In genomic region chr4:114907951-114908828, GRCm38 (mm10) we compare ENCODE assay signal across 9 mouse cellular contexts. TPM values are rescaled to one million over a fixed set of nuclear protein-coding genes. Genes with fewer than 3 reads are reported as not detected.
DNase-seq lines count a peak whose midpoint lies in the region; ATAC-seq and TF ChIP-seq lines count a peak whose summit lies in the region.
"Had no signal": no experiment of that assay in that cellular context is flagged by ENCODE, and none has a peak within 500 bp of the region (broad histone marks: within the 10 kb centered on the region; RNA-seq: fewer than 3 reads in every experiment).

No protein-coding gene starts in this region.

- no peak for TF ChIP-seq POLR2A in embryonic fibroblast, embryonic 13.5 days (IDR thresholded peaks at IDR 0.05; ENCODE audit: low read depth, low read length)

- peak; percentile 47 for ATAC-seq in CD4-positive, CD25-positive, alpha-beta regulatory T cell, adult 4 months
- ATAC-seq in hindbrain, embryonic 13.5 days (ENCODE audit: low FRiP score), result peak; percentile 17; the same call in 1 of the 2 replicates
- ATAC-seq in liver, embryonic 15.5 days (ENCODE audit: insufficient read depth), result 0 out of 2 replicates have a peak, but pooled peaks have one; percentile 19

- H3K4me1 ChIP-seq in embryonic fibroblast, embryonic 13.5 days (ENCODE audit: control insufficient read depth, insufficient read depth, low read length), result no peaks in the 10 kb centered on the region
- H3K4me1 ChIP-seq in hindbrain, embryonic 13.5 days (replicated peaks), result peaks cover 25% of the 10 kb centered on the region
- peaks cover 27% of the 10 kb centered on the region for H3K4me1 ChIP-seq in liver, embryonic 15.5 days (replicated peaks)

- H3K36me3 ChIP-seq in hindbrain, embryonic 13.5 days, result no peaks in the 10 kb centered on the region
- no peaks in the 10 kb centered on the region for H3K36me3 ChIP-seq in liver, embryonic 15.5 days (replicated peaks)

- no peak for TF ChIP-seq CTCF in embryonic fibroblast, embryonic 13.5 days (IDR thresholded peaks at IDR 0.05; ENCODE audit: borderline replicate concordance, insufficient read depth, low read length)

- H3K27ac ChIP-seq in embryonic fibroblast, embryonic 13.5 days (ENCODE audit: insufficient read depth, low read length), result no peak overlapping the region
- no peak overlapping the region for H3K27ac ChIP-seq in hindbrain, embryonic 13.5 days
- no peak overlapping the region for H3K27ac ChIP-seq in liver, embryonic 15.5 days (replicated peaks)

- H3K27me3 ChIP-seq in hindbrain, embryonic 13.5 days, result peaks cover 99% of the 10 kb centered on the region
- H3K27me3 ChIP-seq in liver, embryonic 15.5 days, result peaks cover 100% of the 10 kb centered on the region

- H3K4me2 ChIP-seq in hindbrain, embryonic 13.5 days, result peak overlapping the region; percentile 59
- peak overlapping the region; percentile 84 for H3K4me2 ChIP-seq in liver, embryonic 15.5 days

- peak overlapping the region; percentile 55 for H3K9ac ChIP-seq in hindbrain, embryonic 13.5 days
- peak overlapping the region; percentile 15; the same call in 1 of the 2 replicates for H3K9ac ChIP-seq in liver, embryonic 15.5 days

- 1% methylated on average over 99 of the region's 103 CpGs for WGBS in hindbrain, embryonic 13.5 days
- 2% methylated on average over 97 of the region's 103 CpGs for WGBS in liver, embryonic 15.5 days (ENCODE audit: insufficient replicate concordance)

- no peaks in the 10 kb centered on the region for H3K9me3 ChIP-seq in hindbrain, embryonic 13.5 days
- no peaks in the 10 kb centered on the region for H3K9me3 ChIP-seq in liver, embryonic 15.5 days (replicated peaks)

- peak; percentile 46 for DNase-seq in ES-CJ7 (ENCODE audit: low read depth, low spot score)
- peak; percentile 26 for DNase-seq in spleen, adult 12 weeks (ENCODE audit: low spot score)
- no peak for DNase-seq in left cerebral cortex, adult 8-10 months (ENCODE audit: low spot score in 2 of 2)
- no peak for DNase-seq in left cerebral cortex, adult 9 months (ENCODE audit: low spot score in 2 of 2)

- H3K4me3 ChIP-seq in embryonic fibroblast, embryonic 13.5 days (ENCODE audit: insufficient read depth, low read length), result peak overlapping the region; percentile 39
- peak overlapping the region; percentile 41 for H3K4me3 ChIP-seq in hindbrain, embryonic 13.5 days
- peak overlapping the region; percentile 58 for H3K4me3 ChIP-seq in liver, embryonic 15.5 days (replicated peaks)

RNA-seq across cellular contexts. Expression of gene Foxd2, which starts 0.5 kb away (rescaled TPM):
- polyA plus RNA-seq in CD4-positive, CD25-positive, alpha-beta regulatory T cell, adult 4 months (2017; shearing (Covaris generic)), result under 1 TPM in 1 of 2 experiments, not detected in 1; 0.16 TPM
- polyA plus RNA-seq in embryonic fibroblast, embryonic 13.5 days (2011; ENCODE audit: insufficient read length, low read depth, missing spikeins), result 0.47 and 0.94 TPM in 2 replicates
- polyA plus RNA-seq in hindbrain, embryonic 13.5 days (2015; fragmentation: Nextera tagmentation; extraction: Ambion mirVana), result 0.21 and 0.28 TPM in 2 replicates
- not detected in 2 replicates for polyA plus RNA-seq in liver, embryonic 15.5 days (2015; fragmentation: Nextera tagmentation; extraction: Ambion mirVana)
- under 1 TPM; 0.42 to 0.78 (median 0.50) TPM for total RNA-seq in left cerebral cortex, adult 8-10 months (2022)

RNA-seq across cellular contexts. Expression of gene Foxe3, which starts 17.6 kb away (rescaled TPM):
- not detected for polyA plus RNA-seq in CD4-positive, CD25-positive, alpha-beta regulatory T cell, adult 4 months (2017; shearing (Covaris generic))
- not detected in 2 replicates for polyA plus RNA-seq in embryonic fibroblast, embryonic 13.5 days (2011; ENCODE audit: insufficient read length, low read depth, missing spikeins)
- polyA plus RNA-seq in hindbrain, embryonic 13.5 days (2015; fragmentation: Nextera tagmentation; extraction: Ambion mirVana), result not detected in 2 replicates
- polyA plus RNA-seq in liver, embryonic 15.5 days (2015; fragmentation: Nextera tagmentation; extraction: Ambion mirVana), result not detected in 2 replicates
- not detected for total RNA-seq in left cerebral cortex, adult 8-10 months (2022)
- polyA plus RNA-seq: gonadal fat pad, adult 2 months had no signal

Comparison
In these comparisons a context has a peak if more than half of its experiments do, and no peak if none do; other contexts are left out.
1. DNase-seq: peak in ES-CJ7 (single experiment) and spleen, adult 12 weeks (single experiment); none in left cerebral cortex, adult 8-10 months (0 of 2) and left cerebral cortex, adult 9 months (0 of 2).
2. Peak in every context shown above with its lines, with median percentiles within 50 percentile points of each other: ATAC-seq and H3K4me3 ChIP-seq.